Mouse (Mus musculus) cerebral cortex, adult 2 months (tissue): ENCODE results near the gene Gps2.

Source experiments
- WGBS: fragments of 180-500 bp; shearing (Covaris S2); methylation state at CpG from one replicate; pipeline ENCODE4 v1.1.7; 2018; 5-methylcytosine and 5-hydroxymethylcytosine counted together

The Gps2 gene

GRCm38 (mm10) chr11:69936714-69937347, 23.1 kb downstream of the Gps2 start:
- 39% methylated on average over 9 of the region's 9 CpGs for WGBS

GRCm38 (mm10) chr11:69937385-69937784, 23.7 kb downstream of the Gps2 start:
- WGBS: 36% methylated on average over 4 of the region's 4 CpGs

- WGBS: 84% methylated on average over 5 of the region's 5 CpGs
These were observed 24.1 kb downstream of the Gps2 start for GRCm38 (mm10) chr11:69937834-69938233.

- WGBS: 58% methylated on average over 9 of the region's 9 CpGs
These were observed 24.8 kb downstream of the Gps2 start for GRCm38 (mm10) chr11:69938401-69938979.

DNA sequence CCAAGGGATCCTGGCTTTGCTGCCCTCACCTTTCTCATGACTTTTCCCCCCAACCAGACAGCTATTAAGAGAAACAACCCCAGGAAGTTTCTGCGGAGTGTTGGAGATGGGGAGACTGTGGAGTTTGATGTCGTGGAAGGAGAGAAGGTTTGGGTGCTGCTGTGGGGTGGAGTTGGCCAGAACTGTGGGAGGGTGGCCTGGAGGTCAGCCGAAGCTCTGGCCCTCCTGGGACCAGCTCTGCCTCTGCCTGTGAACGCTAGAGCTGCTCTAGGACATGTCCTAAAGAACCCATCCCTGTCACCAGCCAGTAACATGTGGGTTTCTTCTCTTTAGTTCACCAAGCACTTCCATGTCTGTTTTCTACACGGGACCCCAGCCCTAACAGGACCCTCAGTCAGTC, 25.5 kb downstream of the Gps2 start:
- 77% methylated on average over 5 of the region's 5 CpGs for WGBS

DNA sequence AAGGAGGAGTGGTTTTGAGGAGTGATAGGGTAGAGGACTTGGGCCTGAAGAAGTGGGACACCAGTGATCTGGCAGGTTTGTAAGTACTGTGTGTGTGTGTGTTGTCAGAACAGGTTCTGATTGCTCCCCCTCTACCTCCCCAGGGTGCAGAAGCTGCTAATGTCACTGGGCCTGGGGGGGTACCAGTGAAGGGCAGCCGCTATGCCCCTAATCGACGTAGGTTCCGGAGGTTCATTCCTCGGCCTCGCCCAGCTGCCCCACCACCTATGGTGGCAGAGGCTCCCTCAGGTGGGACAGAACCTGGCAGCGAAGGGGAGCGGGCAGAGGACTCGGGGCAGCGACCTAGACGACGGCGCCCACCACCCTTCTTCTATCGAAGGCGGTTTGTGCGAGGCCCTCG, 26.0 kb downstream of the Gps2 start:
- WGBS: 94% methylated on average over 17 of the region's 17 CpGs

DNA sequence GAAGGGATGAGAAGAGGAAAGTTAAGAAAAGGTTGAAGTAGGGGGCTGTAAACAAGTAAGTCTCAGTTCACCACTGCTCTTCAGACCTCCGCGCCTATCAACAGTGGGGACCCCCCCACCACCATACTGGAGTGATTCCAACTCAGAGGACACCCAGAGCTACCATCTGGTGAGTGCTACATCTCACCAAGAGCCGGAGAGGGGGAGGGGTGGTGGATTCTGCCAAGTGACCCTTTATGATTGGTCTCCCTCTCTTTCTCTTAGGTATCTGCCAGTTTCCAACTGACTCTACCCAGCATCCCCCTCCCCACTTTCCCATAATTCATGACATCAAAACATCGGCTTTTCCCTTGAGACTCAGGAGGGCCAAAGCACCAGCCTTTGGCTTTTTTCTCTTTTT, 27.3 kb downstream of the Gps2 start:
- 86% methylated on average over 4 of the region's 4 CpGs for WGBS

DNA sequence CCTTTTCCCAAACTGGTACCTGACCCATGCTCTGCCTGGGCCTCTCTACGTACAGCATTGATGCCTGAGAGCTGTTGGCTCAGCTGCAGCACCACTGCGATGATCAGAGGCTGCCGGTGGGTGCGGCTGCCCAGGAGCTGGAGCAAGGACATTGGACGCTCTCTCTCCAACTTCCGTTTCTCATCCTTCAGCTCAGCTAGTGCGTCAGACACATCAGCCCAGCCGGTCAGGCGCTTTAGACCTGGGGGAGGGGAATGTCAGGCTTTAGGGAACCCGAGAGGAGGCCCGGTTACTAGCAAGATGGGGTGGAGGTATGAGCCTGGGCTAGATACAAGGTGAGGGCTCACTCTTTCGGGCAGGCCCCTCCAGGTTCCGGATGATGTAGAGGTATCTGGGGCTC, 31.5 kb downstream of the Gps2 start:
- WGBS: 89% methylated on average over 13 of the region's 13 CpGs

DNA sequence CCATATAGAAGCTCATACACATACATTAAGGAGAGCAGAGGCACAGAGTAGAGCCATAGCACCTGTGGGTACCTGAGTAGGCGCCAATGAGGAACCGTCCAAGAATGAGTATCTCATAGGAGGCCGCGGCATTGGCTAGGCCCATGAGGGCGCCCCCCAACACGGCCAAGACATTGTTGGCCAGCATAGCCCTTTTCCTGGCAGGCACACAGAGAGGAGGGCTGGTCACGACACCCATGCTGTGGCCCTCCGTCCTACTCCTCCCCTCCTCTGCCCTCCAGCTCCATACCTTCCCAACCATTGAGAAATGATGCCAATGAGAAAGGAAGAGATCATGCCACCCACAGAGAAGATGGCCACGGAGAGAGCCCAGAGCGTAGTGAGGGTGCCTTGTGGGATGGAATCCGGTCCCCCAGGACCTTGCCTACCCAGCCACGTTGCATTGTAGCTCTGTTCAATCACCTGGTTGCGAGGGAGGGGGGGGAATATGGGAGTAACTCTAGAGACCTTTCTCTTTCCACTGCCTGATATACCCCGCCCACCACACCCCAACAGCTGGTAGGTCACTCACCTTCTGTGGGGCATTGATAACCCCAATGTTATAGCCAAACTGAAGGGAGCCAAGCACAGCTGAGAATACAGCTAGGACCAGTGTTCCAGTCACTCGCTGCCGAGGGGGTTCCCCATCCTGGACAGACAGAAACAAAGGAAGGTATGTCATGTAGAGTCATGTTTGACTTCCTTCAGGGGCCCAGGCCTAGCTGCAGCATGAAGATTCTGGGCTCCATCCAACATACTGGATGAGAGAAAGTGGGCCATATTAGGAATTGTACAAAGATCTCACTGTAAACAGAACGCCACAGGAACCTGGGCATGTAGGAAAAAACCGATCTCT, 32.6 kb downstream of the Gps2 start:
- 91% methylated on average over 18 of the region's 18 CpGs for WGBS

GRCm38 (mm10) chr11:69947337-69948065, 33.8 kb downstream of the Gps2 start:
- WGBS: 10% methylated on average over 29 of the region's 29 CpGs

DNA sequence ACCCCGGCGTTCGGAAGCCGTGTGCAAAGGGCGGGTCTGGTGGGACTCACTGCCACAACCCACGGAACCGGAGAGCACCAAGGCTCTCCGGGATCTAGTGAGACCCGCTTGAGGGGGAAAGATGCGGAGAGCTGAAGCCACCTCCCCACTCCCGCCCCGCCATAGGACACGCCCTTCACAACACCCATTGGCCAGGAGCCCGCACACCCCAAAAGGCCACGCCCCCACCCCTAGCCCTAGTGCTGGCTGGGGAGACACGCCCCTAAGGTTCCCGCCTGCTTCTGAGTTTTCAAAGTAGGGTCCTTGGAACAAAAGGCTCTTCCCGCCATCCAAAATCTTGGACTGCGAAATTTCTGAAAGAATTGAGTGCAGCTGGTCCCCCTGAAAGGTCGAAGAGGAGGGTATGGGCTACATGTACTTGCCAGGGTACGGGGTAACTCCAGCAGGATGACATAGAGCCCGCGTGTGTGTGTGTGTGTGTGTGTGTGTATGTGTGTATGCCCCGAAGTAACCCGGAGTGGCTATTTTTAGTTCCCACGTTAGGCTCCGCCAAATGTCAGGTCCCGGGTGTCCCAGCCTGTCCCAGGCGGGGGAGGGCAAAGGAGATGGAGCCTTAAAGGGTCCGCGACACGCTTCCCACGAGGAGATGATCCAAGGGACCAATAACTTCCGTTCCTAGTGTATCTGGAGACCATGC, 34.5 kb downstream of the Gps2 start, which contains the start of gene Slc2a4:
TSS of gene Slc2a4 (minus strand) at position 123 of the 697 bp plus-strand sequence.
- 2% methylated on average over 34 of the region's 34 CpGs for WGBS

DNA sequence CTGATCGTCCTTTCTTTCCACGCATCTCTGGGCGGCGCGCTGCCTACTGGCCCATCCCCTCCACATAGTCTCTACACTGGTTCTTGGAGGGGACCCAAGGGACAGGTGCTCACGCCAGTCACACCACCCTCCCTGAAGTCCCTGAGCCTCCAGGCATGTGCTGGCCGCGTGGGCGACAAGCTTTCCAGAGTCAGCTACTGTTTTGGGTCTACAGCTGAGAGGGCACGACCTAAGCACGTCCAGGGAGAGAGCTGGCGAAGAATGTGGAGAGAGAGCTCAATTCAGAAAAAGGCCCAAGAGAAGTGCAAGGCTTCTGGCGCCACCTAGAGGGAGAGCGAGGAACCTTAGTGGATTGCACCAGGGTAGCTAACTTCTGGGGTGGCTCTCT, 35.1 kb downstream of the Gps2 start:
- 0% methylated on average over 14 of the region's 14 CpGs for WGBS

DNA sequence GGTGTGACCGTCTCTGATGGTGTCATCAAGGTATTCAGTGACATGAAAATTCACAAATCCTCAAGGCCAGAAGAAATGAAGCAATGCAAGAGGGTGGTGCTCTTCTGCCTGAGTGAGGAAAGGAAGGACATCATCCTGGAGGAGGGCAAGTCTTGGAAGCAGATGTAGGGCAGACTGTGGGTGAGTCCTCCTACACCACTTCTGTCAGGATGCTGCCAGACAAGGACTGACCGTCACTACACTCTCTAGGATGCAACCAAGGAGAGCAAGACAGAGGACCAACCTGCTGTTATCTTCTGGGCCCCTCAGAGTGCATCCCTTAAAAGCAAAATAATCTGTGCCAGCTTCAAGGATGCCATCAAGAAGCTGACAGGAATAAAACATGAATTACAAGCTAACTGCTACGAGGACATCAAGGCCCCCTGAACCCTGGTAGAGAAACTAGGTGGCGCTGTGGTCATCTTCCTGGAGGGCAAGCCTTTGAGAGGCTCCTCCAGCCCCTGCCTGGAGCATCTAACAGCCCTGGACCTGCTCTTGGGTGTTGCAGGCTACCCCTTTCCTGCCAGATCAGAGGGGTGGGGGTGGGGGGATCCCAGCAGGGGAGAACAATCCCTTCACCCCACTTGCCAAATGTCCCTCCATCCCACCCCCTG, 37.2 kb downstream of the Gps2 start:
- WGBS: 42% methylated on average over 4 of the region's 4 CpGs

DNA sequence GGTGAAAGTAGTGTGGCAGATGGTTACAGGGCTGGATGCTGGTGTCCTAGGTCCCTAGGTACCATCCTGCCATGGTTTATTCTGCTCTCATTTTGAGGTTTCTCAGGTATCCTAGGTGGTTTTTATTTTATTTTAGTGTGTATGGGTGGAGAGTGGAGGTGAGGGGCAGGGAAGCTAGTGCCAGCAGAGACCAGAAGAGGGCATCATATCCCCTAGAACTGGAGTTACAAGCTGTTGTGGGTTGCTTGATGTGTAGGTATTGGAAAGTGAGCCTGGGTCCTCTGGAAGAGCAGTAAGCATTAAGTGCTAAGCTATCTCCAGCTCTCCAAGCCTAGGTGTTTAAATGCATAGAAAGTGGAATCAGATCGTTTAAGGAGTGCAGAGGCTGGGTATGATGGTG, 38.6 kb downstream of the Gps2 start:
- WGBS: 25% methylated on average over 1 of the region's 1 CpGs

DNA sequence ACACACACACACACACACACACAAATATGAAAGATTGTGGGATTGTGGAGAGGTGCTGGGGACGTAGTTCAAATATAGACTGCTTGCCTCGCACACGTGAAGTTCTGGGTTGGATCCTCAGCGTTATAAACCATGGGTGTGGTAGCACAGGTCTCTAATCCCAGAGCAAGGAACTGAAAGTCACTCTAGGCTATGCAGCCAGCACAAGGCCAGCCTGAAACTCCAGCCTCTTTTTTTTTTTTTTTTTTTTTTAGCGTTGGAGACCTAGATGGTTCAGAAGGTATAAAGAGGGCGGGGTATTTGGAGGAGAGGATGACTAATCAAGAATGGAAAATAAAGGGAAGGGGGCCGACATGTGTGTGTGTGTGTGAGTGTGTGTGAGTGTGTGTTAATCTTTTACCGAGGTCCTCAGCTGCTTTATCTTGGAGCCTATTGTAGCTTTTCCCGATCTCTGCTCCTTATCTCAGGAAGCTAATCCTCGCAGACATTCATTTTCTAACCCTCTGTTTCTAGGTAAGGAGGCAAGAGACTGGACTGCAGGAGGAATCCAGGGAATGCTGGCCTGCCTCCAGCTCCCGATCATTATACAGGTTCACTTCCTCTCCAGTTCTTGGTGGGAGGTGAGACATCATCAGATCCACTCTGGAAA, 39.7 kb downstream of the Gps2 start:
- WGBS: 66% methylated on average over 11 of the region's 11 CpGs

- WGBS: 80% methylated on average over 4 of the region's 4 CpGs
These were observed 41.9 kb downstream of the Gps2 start for GRCm38 (mm10) chr11:69955618-69956017.

- 80% methylated on average over 1 of the region's 1 CpGs for WGBS
These were observed 42.5 kb downstream of the Gps2 start for GRCm38 (mm10) chr11:69956218-69956617.

DNA sequence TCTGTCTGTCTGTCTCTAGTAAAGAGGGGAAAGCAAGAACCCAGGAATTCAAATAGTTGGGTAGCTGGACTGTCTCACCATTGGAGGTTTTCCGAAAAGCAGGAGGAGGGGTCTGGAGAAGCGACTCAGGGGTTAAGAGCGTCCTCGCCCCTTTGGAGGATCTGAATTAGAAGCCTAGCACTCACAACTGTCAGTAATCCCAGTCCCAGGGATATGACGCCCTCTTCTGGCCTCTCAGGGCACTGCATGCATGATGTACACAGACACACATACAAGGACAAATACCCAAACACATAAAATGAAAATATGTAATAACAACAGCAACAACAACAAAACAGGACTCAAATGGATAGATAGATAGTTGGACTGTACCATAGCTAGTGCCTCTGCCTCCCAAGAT, 46.9 kb downstream of the Gps2 start:
- 31% methylated on average over 5 of the region's 5 CpGs for WGBS

- 47% methylated on average over 5 of the region's 5 CpGs for WGBS
These were observed 48.2 kb downstream of the Gps2 start for GRCm38 (mm10) chr11:69961841-69962240.

- 20% methylated on average over 24 of the region's 24 CpGs for WGBS
These were observed 51.1 kb downstream of the Gps2 start, which contains the start of gene Cldn7 for GRCm38 (mm10) chr11:69964650-69965270. Gene Cldn7, plus strand, starts transcription at chr11:69964779.
